Mouse (Mus musculus): Measurements from ENCODE around the gene 2310050C09Rik.

DNA sequence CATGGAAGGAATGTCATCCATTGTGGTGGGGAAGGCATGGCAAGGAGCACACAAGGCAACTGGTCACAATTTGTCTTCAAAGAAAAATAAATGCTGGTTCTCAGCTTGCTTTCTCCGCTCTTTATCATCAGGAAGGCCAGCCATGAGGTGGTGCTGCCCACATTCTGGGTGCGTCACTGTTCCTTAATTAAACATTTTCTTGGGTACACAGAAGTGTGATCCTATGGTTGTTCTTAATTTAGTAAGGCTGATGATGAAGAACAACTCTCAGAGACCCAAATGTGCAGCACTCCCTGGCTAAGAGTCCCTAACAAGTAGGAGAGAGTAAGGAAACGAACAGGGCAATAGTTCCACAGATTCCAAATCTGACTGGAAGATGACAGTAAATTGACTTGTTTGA, 4.2 kb upstream of the 2310050C09Rik start:
- TF ChIP-seq CTCF (IDR thresholded peaks at IDR 0.05; ENCODE audit: extremely low read depth, insufficient read depth, low read length) (no peak), POLR2A (IDR thresholded peaks at IDR 0.05; ENCODE audit: extremely low read depth, insufficient read depth, low read length) (no peak)
